Mouse (Mus musculus): ENCODE data around the gene Ckap2. TPM values are rescaled to one million over a fixed set of nuclear protein-coding genes. Genes with fewer than 3 reads are reported as not detected.

Ckap2 gene
- 34.9 and 36.5 TPM in 2 replicates for polyA plus RNA-seq (2014; fragmentation: Nextera tagmentation; extraction: Ambion mirVana)

GRCm38 (mm10) chr8:22185431-22186397, at the start of gene Ckap2:
TSS of gene Ckap2 (minus strand) at chr8:22185819.
- Histone ChIP-seq H3K36me3 (ENCODE audit: control insufficient read depth, insufficient read depth, low read length) (no peaks in the 10 kb centered on the region), H3K4me1 (ENCODE audit: control insufficient read depth in 2 of 2, insufficient read depth in 2 of 2, low read length in 2 of 2) (peaks cover 2 to 14% of the 10 kb centered on the region in 2 experiments), H3K9ac (ENCODE audit: low read length) (peak within 1 kb of the TSS; percentile 79), H3K27ac (replicated peaks in 1 of 2; ENCODE audit: control insufficient read depth in 1 of 2, insufficient read depth in 1 of 2, low read depth in 2 of 2, low read length in 2 of 2) (peak within 1 kb of the TSS; percentile 77 to 91), H3K4me3 (ENCODE audit: control insufficient read depth in 1 of 2, insufficient read depth in 1 of 2, low read depth in 1 of 2, low read length in 2 of 2) (peak within 1 kb of the TSS; percentile 77 to 100), H3K4me2 (ENCODE audit: low read length) (peak within 1 kb of the TSS; percentile 82), H3K9me3 (ENCODE audit: control insufficient read depth, low read length) (no peaks in the 10 kb centered on the region), H3K27me3 (ENCODE audit: control insufficient read depth, insufficient read depth, low read length) (no peaks in the 10 kb centered on the region)
- ATAC-seq (ENCODE audit: insufficient number of reproducible peaks, insufficient read depth, low FRiP score, low read depth): peak; percentile 92
- 4% methylated on average over 63 of the region's 63 CpGs for WGBS

DNA sequence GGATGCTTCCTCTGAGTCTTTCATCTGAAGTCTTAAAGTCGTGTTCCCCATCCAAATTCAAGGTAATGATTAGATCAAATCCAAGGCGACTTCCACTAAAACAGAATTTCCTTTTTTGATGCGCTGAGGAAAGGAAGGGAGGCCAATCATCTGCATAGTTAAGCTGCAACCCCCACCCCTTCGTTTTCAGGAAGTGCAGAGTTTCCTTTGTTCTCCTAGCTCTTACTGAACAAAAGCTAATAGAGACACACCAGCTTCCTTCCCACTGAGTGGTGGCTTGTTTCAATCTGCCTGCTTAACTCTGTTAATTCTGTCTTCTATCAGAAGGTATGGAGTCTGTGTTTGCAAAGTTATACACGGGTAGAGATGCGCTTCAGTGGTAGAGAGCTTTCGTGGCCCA, 43.0 kb upstream of the Ckap2 start:
- no peaks in the 10 kb centered on the region for H3K9me3 ChIP-seq (ENCODE audit: control insufficient read depth, low read length)
- H3K9ac ChIP-seq (ENCODE audit: low read length): peak overlapping the region; percentile 76
- H3K4me2 ChIP-seq (ENCODE audit: low read length): peak overlapping the region; percentile 85
- H3K27ac ChIP-seq (replicated peaks in 1 of 2; ENCODE audit: control insufficient read depth in 1 of 2, insufficient read depth in 1 of 2, low read depth in 2 of 2, low read length in 2 of 2): peak overlapping the region; percentile 70 to 76
- H3K4me3 ChIP-seq (ENCODE audit: control insufficient read depth in 1 of 2, insufficient read depth in 1 of 2, low read depth in 1 of 2, low read length in 2 of 2): peak overlapping the region; percentile 23 to 69
- ATAC-seq (ENCODE audit: insufficient number of reproducible peaks, insufficient read depth, low FRiP score, low read depth): 0 out of 2 replicates have a peak, but pooled peaks have one; percentile 9
- H3K27me3 ChIP-seq (ENCODE audit: control insufficient read depth, insufficient read depth, low read length): peaks cover 4% of the 10 kb centered on the region; the same call in 1 of the 2 replicates
- WGBS: 36% methylated on average over 7 of the region's 7 CpGs
- H3K4me1 ChIP-seq (ENCODE audit: control insufficient read depth in 2 of 2, insufficient read depth in 2 of 2, low read length in 2 of 2): no peaks in the 10 kb centered on the region; a peak in 1 of 4 replicates
- no peaks in the 10 kb centered on the region for H3K36me3 ChIP-seq (ENCODE audit: control insufficient read depth, insufficient read depth, low read length)

DNA sequence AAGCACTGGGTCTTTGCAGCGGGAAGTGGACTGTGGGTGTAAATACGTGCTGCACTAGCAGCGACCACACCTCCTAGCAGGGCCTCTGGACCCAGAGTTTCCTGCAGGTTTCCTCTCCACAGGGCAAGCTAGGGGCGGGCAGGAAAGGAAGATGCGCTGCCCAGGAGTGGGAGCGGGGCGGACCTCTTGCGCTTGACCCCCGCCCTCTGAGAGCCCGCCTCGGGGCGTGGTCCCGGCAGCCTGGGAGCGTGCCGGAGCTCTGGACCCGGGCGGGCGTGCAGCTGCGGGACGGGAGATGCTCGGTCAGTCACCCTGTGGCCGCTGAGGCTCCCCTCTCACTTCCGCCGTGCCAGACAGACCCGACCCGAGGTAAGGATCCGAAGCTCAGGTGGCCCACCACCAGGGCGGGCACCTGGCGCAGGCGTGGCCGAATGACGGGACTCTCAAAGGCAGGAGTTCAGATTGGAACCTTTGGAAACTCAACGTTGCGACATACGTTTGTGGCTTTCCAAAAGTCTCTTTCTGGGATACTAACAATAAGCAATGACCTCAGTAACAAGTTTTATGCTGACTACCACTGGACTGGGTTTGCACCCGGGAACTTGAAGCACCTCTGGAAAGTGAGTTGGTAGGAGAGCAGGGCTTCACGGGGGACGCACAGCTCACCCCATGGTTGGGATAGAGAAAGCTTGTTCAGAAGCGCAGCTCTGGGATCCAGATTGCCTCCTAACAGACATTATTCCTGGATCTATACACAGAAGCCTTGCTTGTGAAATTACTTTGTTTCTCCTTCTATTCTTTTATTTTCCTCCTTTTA, 41.6 kb upstream of the Ckap2 start, which contains the start of gene Thsd1:
Gene Thsd1 (plus strand): TSS at position 253 of the 817 bp plus-strand sequence.
- no peaks in the 10 kb centered on the region for H3K9me3 ChIP-seq (ENCODE audit: control insufficient read depth, low read length)
- H3K27ac ChIP-seq (replicated peaks in 1 of 2; ENCODE audit: control insufficient read depth in 1 of 2, insufficient read depth in 1 of 2, low read depth in 2 of 2, low read length in 2 of 2): peak within 1 kb of the TSS; percentile 66 to 70
- no peaks in the 10 kb centered on the region for H3K36me3 ChIP-seq (ENCODE audit: control insufficient read depth, insufficient read depth, low read length)
- peak within 1 kb of the TSS; percentile 85 for H3K4me2 ChIP-seq (ENCODE audit: low read length)
- H3K4me3 ChIP-seq (ENCODE audit: control insufficient read depth in 1 of 2, insufficient read depth in 1 of 2, low read depth in 1 of 2, low read length in 2 of 2): peak within 1 kb of the TSS; percentile 69 to 73
- no peaks in the 10 kb centered on the region; a peak in 1 of 4 replicates for H3K4me1 ChIP-seq (ENCODE audit: control insufficient read depth in 2 of 2, insufficient read depth in 2 of 2, low read length in 2 of 2)
- H3K9ac ChIP-seq (ENCODE audit: low read length): peak within 1 kb of the TSS; percentile 76
- WGBS: 1% methylated on average over 36 of the region's 39 CpGs
- H3K27me3 ChIP-seq (ENCODE audit: control insufficient read depth, insufficient read depth, low read length): peaks cover 4% of the 10 kb centered on the region; the same call in 1 of the 2 replicates
- peak; percentile 92 for ATAC-seq (ENCODE audit: insufficient number of reproducible peaks, insufficient read depth, low FRiP score, low read depth)

GRCm38 (mm10) chr8:22226361-22226760, 40.7 kb upstream of the Ckap2 start:
- Histone ChIP-seq H3K4me2 (ENCODE audit: low read length) (peak overlapping the region; percentile 85), H3K36me3 (ENCODE audit: control insufficient read depth, insufficient read depth, low read length) (0 out of 2 replicates have a peak, but pooled peaks cover under 1% of the 10 kb centered on the region), H3K27me3 (ENCODE audit: control insufficient read depth, insufficient read depth, low read length) (peaks cover 4% of the 10 kb centered on the region; the same call in 1 of the 2 replicates), H3K27ac (replicated peaks in 1 of 2; ENCODE audit: control insufficient read depth in 1 of 2, insufficient read depth in 1 of 2, low read depth in 2 of 2, low read length in 2 of 2) (peak overlapping the region; percentile 8 to 48; a peak in 3 of 4 replicates), H3K4me3 (ENCODE audit: control insufficient read depth in 1 of 2, insufficient read depth in 1 of 2, low read depth in 1 of 2, low read length in 2 of 2) (0 out of 4 replicates have a peak overlapping the region, but pooled peaks of 1 of the 2 experiments have one; percentile 69), H3K9me3 (ENCODE audit: control insufficient read depth, low read length) (no peaks in the 10 kb centered on the region), H3K4me1 (ENCODE audit: control insufficient read depth in 2 of 2, insufficient read depth in 2 of 2, low read length in 2 of 2) (no peaks in the 10 kb centered on the region; a peak in 1 of 4 replicates), H3K9ac (ENCODE audit: low read length) (0 out of 2 replicates have a peak overlapping the region, but pooled peaks have one; percentile 34)
- no peak for ATAC-seq (ENCODE audit: insufficient number of reproducible peaks, insufficient read depth, low FRiP score, low read depth)
- 49% methylated on average over 8 of the region's 8 CpGs for WGBS

DNA sequence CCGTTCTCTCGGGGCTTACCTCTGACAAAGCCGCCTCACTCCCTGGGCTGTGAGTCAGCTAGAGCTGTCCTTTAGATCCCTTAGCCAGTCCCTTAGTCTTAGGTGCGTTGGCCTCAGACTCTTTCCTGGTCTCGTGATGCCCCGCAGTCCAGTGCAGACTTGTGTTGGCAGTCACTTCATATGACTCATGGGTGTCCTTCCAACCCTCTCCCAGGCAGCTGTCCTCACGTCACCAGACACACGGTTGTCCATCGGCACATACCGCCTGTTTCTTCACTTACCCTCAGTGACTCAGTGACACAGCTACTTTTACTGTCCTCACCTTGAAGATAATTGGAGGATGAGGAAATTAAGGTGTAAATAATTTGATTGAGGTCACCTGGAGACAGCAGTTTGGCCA, 29.2 kb upstream of the Ckap2 start:
- H3K4me1 ChIP-seq (ENCODE audit: control insufficient read depth in 2 of 2, insufficient read depth in 2 of 2, low read length in 2 of 2): no peaks in the 10 kb centered on the region
- H3K9me3 ChIP-seq (ENCODE audit: control insufficient read depth, low read length): no peaks in the 10 kb centered on the region
- no peak overlapping the region for H3K4me2 ChIP-seq (ENCODE audit: low read length)
- H3K9ac ChIP-seq (ENCODE audit: low read length): no peak overlapping the region
- H3K4me3 ChIP-seq (ENCODE audit: control insufficient read depth in 1 of 2, insufficient read depth in 1 of 2, low read depth in 1 of 2, low read length in 2 of 2): no peak overlapping the region
- H3K27me3 ChIP-seq (ENCODE audit: control insufficient read depth, insufficient read depth, low read length): no peaks in the 10 kb centered on the region
- H3K36me3 ChIP-seq (ENCODE audit: control insufficient read depth, insufficient read depth, low read length): peaks cover 78% of the 10 kb centered on the region
- WGBS: 85% methylated on average over 10 of the region's 10 CpGs
- no peak for ATAC-seq (ENCODE audit: insufficient number of reproducible peaks, insufficient read depth, low FRiP score, low read depth)
- no peak overlapping the region for H3K27ac ChIP-seq (replicated peaks in 1 of 2; ENCODE audit: control insufficient read depth in 1 of 2, insufficient read depth in 1 of 2, low read depth in 2 of 2, low read length in 2 of 2)

- no peak overlapping the region for H3K4me2 ChIP-seq (ENCODE audit: low read length)
- peak; percentile 73 for ATAC-seq (ENCODE audit: insufficient number of reproducible peaks, insufficient read depth, low FRiP score, low read depth)
- H3K9me3 ChIP-seq (ENCODE audit: control insufficient read depth, low read length): no peaks in the 10 kb centered on the region
- peaks cover 0 to 2% of the 10 kb centered on the region in 2 experiments; a peak in 2 of 4 replicates for H3K4me1 ChIP-seq (ENCODE audit: control insufficient read depth in 2 of 2, insufficient read depth in 2 of 2, low read length in 2 of 2)
- H3K27ac ChIP-seq (replicated peaks in 1 of 2; ENCODE audit: control insufficient read depth in 1 of 2, insufficient read depth in 1 of 2, low read depth in 2 of 2, low read length in 2 of 2): peak overlapping the region in 1 of 2 experiments; percentile 64; a peak in 1 of 4 replicates
- H3K4me3 ChIP-seq (ENCODE audit: control insufficient read depth in 1 of 2, insufficient read depth in 1 of 2, low read depth in 1 of 2, low read length in 2 of 2): no peak overlapping the region
- peaks cover 50% of the 10 kb centered on the region for H3K36me3 ChIP-seq (ENCODE audit: control insufficient read depth, insufficient read depth, low read length)
- 17% methylated on average over 5 of the region's 5 CpGs for WGBS
- H3K9ac ChIP-seq (ENCODE audit: low read length): no peak overlapping the region
- H3K27me3 ChIP-seq (ENCODE audit: control insufficient read depth, insufficient read depth, low read length): no peaks in the 10 kb centered on the region
These were observed 23.4 kb upstream of the Ckap2 start for GRCm38 (mm10) chr8:22209012-22209411.

DNA sequence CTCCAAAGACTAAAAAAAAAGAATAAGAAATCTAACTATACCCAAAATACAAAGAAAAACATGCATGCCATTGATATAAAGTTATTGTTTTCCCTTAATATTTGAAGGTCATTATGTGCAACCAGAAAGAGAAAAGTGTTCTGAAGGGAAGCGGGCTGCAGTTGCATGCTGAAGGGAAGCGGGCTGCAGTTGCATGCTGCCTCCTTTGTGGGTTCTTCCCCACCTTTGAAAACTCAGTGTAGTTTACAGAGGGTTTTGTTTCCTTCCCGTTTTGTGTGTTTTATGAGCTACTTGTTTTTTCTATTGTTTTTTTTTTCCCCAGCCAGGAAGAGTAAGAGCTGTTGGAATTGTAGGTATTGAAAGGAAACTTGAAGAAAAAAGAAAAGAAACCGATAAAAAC, 21.9 kb upstream of the Ckap2 start:
- ATAC-seq (ENCODE audit: insufficient number of reproducible peaks, insufficient read depth, low FRiP score, low read depth): no peak
- Histone ChIP-seq H3K4me1 (ENCODE audit: control insufficient read depth in 2 of 2, insufficient read depth in 2 of 2, low read length in 2 of 2) (peaks cover 0 to 2% of the 10 kb centered on the region in 2 experiments; a peak in 2 of 4 replicates), H3K4me3 (ENCODE audit: control insufficient read depth in 1 of 2, insufficient read depth in 1 of 2, low read depth in 1 of 2, low read length in 2 of 2) (no peak overlapping the region), H3K4me2 (ENCODE audit: low read length) (no peak overlapping the region), H3K9ac (ENCODE audit: low read length) (no peak overlapping the region), H3K36me3 (ENCODE audit: control insufficient read depth, insufficient read depth, low read length) (peaks cover 53% of the 10 kb centered on the region), H3K27me3 (ENCODE audit: control insufficient read depth, insufficient read depth, low read length) (no peaks in the 10 kb centered on the region), H3K9me3 (ENCODE audit: control insufficient read depth, low read length) (no peaks in the 10 kb centered on the region), H3K27ac (replicated peaks in 1 of 2; ENCODE audit: control insufficient read depth in 1 of 2, insufficient read depth in 1 of 2, low read depth in 2 of 2, low read length in 2 of 2) (0 out of 4 replicates have a peak overlapping the region, but pooled peaks of 1 of the 2 experiments have one; percentile 67)
- 60% methylated on average over 4 of the region's 4 CpGs for WGBS

Data from heart, embryonic 14.5 days (tissue).